Mouse (Mus musculus) frontal cortex, adult 2 months (tissue): Measurements from ENCODE around the gene Samd4. TPM values are rescaled to one million over a fixed set of nuclear protein-coding genes. Genes with fewer than 3 reads are reported as not detected.

Experiments used
- DNase-seq, 2 experiments: peaks; one replicate each; pipeline ENCODE4 v3.0.0; 2022; ENCODE audit warnings: low spot score in 1 of 2; ENCODE audit errors: extremely low spot score in 1 of 2
- polyA plus RNA-seq: library from polyadenylated mRNA; depleted of rRNA; stranded (reverse); fragments of >200 nt; gene quantifications from 2 replicates; pipeline ENCODE4 v1.2.3, GENCODE M21; 2012; rRNA removed

Samd4 gene
- polyA plus RNA-seq = 12.7 and 13.3 TPM in 2 replicates

- peak; percentile 30 to 70 for DNase-seq
Observed at GRCm38 (mm10) chr14:46882431-46883067, at the start of gene Samd4. Samd4 (plus strand) TSS chr14:46882854.

GRCm38 (mm10) chr14:46839326-46839725 lies 43.3 kb upstream of the Samd4 start:
- no peak for DNase-seq

- DNase-seq = no peak
Observed at GRCm38 (mm10) chr14:46845706-46846105, 36.9 kb upstream of the Samd4 start.

GRCm38 (mm10) chr14:46848063-46848590 lies 34.5 kb upstream of the Samd4 start:
- no peak for DNase-seq

GRCm38 (mm10) chr14:46848736-46849135 lies 33.9 kb upstream of the Samd4 start:
- no peak for DNase-seq

GRCm38 (mm10) chr14:46849769-46850168 lies 32.9 kb upstream of the Samd4 start:
- no peak for DNase-seq

GRCm38 (mm10) chr14:46853677-46854076 lies 29.0 kb upstream of the Samd4 start:
- DNase-seq = no peak

- no peak for DNase-seq
Observed at GRCm38 (mm10) chr14:46862922-46863321, 19.7 kb upstream of the Samd4 start.

GRCm38 (mm10) chr14:46880935-46881334 lies 1.7 kb upstream of the Samd4 start:
- peak in 1 of 2 experiments; percentile 72 for DNase-seq

GRCm38 (mm10) chr14:46881581-46882430 lies 848 bp upstream of the Samd4 start:
- DNase-seq = no peak

GRCm38 (mm10) chr14:46883068-46883870 lies 615 bp downstream of the Samd4 start:
- DNase-seq = peak; percentile 38 to 72

- DNase-seq = peak; percentile 14 to 31
Observed at GRCm38 (mm10) chr14:46883871-46884441, 1.3 kb downstream of the Samd4 start.

- DNase-seq = peak; percentile 4 to 50
Observed at GRCm38 (mm10) chr14:46884701-46885428, 2.2 kb downstream of the Samd4 start.

- DNase-seq = peak in 1 of 2 experiments; percentile 30
Observed at GRCm38 (mm10) chr14:46885429-46885755, 2.7 kb downstream of the Samd4 start.

- DNase-seq = no peak
Observed at GRCm38 (mm10) chr14:46885891-46886301, 3.2 kb downstream of the Samd4 start.

- no peak for DNase-seq
Observed at GRCm38 (mm10) chr14:46889096-46889495, 6.4 kb downstream of the Samd4 start.

- DNase-seq = no peak
Observed at GRCm38 (mm10) chr14:46893961-46894360, 11.3 kb downstream of the Samd4 start.

- DNase-seq = no peak
Observed at GRCm38 (mm10) chr14:46897953-46898352, 15.3 kb downstream of the Samd4 start.

- peak; percentile 71 to 85 for DNase-seq
Observed at GRCm38 (mm10) chr14:46898626-46899025, 16.0 kb downstream of the Samd4 start.
